Mouse (Mus musculus): ENCODE data around the gene Epha6. TPM values are rescaled to one million over a fixed set of nuclear protein-coding genes. Genes with fewer than 3 reads are reported as not detected.

Epha6 gene
- polyA plus RNA-seq (2015; fragmentation: Nextera tagmentation; extraction: Ambion mirVana), result 4.4 and 4.6 TPM in 2 replicates

GRCm38 (mm10) chr16:60605061-60605831, at the start of gene Epha6:
Epha6 (minus strand) TSS chr16:60605531.
- Histone ChIP-seq H3K4me3 (peak within 1 kb of the TSS; percentile 56), H3K36me3 (no peaks in the 10 kb centered on the region), H3K27me3 (peaks cover 10% of the 10 kb centered on the region), H3K9ac (peak within 1 kb of the TSS; percentile 75), H3K4me1 (replicated peaks) (peaks cover 11% of the 10 kb centered on the region; the same call in 1 of the 2 replicates), H3K27ac (replicated peaks) (peak within 1 kb of the TSS; percentile 64), H3K9me3 (no peaks in the 10 kb centered on the region), H3K4me2 (peak within 1 kb of the TSS; percentile 96)
- 1% methylated on average over 45 of the region's 45 CpGs for WGBS
- peak; percentile 79 for ATAC-seq (ENCODE audit: low read depth)

GRCm38 (mm10) chr16:60651716-60652115, 46.4 kb upstream of the Epha6 start:
- ATAC-seq (ENCODE audit: low read depth), result no peak
- no peak overlapping the region for H3K27ac ChIP-seq (replicated peaks)
- no peak overlapping the region for H3K4me3 ChIP-seq
- no peak overlapping the region for H3K4me2 ChIP-seq
- H3K9ac ChIP-seq, result no peak overlapping the region
- no peaks in the 10 kb centered on the region for H3K4me1 ChIP-seq (replicated peaks)
- H3K9me3 ChIP-seq, result no peaks in the 10 kb centered on the region
- H3K36me3 ChIP-seq, result no peaks in the 10 kb centered on the region
- H3K27me3 ChIP-seq, result no peaks in the 10 kb centered on the region

- no peaks in the 10 kb centered on the region for H3K4me1 ChIP-seq (replicated peaks)
- H3K27me3 ChIP-seq, result no peaks in the 10 kb centered on the region
- H3K36me3 ChIP-seq, result no peaks in the 10 kb centered on the region
- no peak overlapping the region for H3K27ac ChIP-seq (replicated peaks)
- no peak overlapping the region for H3K9ac ChIP-seq
- H3K4me3 ChIP-seq, result no peak overlapping the region
- H3K9me3 ChIP-seq, result no peaks in the 10 kb centered on the region
- no peak overlapping the region for H3K4me2 ChIP-seq
- ATAC-seq (ENCODE audit: low read depth), result no peak
These were observed 22.8 kb upstream of the Epha6 start for GRCm38 (mm10) chr16:60628091-60628490.

- peak overlapping the region; percentile 75 for H3K9ac ChIP-seq
- peak; percentile 90 for ATAC-seq (ENCODE audit: low read depth)
- under 1% methylated on average over 38 of the region's 38 CpGs for WGBS
- H3K9me3 ChIP-seq, result no peaks in the 10 kb centered on the region
- H3K27ac ChIP-seq (replicated peaks), result peak overlapping the region; percentile 64
- H3K4me1 ChIP-seq (replicated peaks), result peaks cover 11% of the 10 kb centered on the region; the same call in 1 of the 2 replicates
- H3K36me3 ChIP-seq, result no peaks in the 10 kb centered on the region
- H3K4me3 ChIP-seq, result peak overlapping the region; percentile 56
- H3K27me3 ChIP-seq, result peaks cover 10% of the 10 kb centered on the region
- peak overlapping the region; percentile 96 for H3K4me2 ChIP-seq
These were observed 677 bp upstream of the Epha6 start for GRCm38 (mm10) chr16:60605832-60606583.

- Histone ChIP-seq H3K36me3 (no peaks in the 10 kb centered on the region), H3K4me1 (replicated peaks) (peaks cover 11% of the 10 kb centered on the region; the same call in 1 of the 2 replicates), H3K4me2 (peak overlapping the region; percentile 96), H3K9me3 (no peaks in the 10 kb centered on the region), H3K4me3 (peak overlapping the region; percentile 56), H3K9ac (peak overlapping the region; percentile 75), H3K27ac (replicated peaks) (0 out of 2 replicates have a peak overlapping the region, but pooled peaks have one; percentile 33), H3K27me3 (peaks cover 10% of the 10 kb centered on the region)
- no peak for ATAC-seq (ENCODE audit: low read depth)
- WGBS, result 2% methylated on average over 10 of the region's 10 CpGs
These were observed 718 bp downstream of the Epha6 start for GRCm38 (mm10) chr16:60604613-60605012.

GRCm38 (mm10) chr16:60585322-60585721, 20.0 kb downstream of the Epha6 start:
- no peak overlapping the region for H3K4me2 ChIP-seq
- ATAC-seq (ENCODE audit: low read depth), result no peak

GRCm38 (mm10) chr16:60584695-60585094, 20.6 kb downstream of the Epha6 start:
- H3K9ac ChIP-seq, result no peak overlapping the region
- no peaks in the 10 kb centered on the region for H3K9me3 ChIP-seq
- whole genome bisulfite sequencing, result 80% methylated on average over 7 of the region's 7 CpGs
- no peaks in the 10 kb centered on the region for H3K36me3 ChIP-seq
- no peak overlapping the region for H3K4me2 ChIP-seq
- no peak overlapping the region for H3K4me3 ChIP-seq
- no peaks in the 10 kb centered on the region for H3K27me3 ChIP-seq
- H3K4me1 ChIP-seq (replicated peaks), result no peaks in the 10 kb centered on the region
- no peak for ATAC-seq (ENCODE audit: low read depth)
- H3K27ac ChIP-seq (replicated peaks), result no peak overlapping the region

More at GRCm38 (mm10) chr16:60585322-60585721, 20.0 kb downstream of the Epha6 start:
- H3K9me3 ChIP-seq, result no peaks in the 10 kb centered on the region
- 85% methylated on average over 3 of the region's 3 CpGs for WGBS
- no peak overlapping the region for H3K9ac ChIP-seq
- no peaks in the 10 kb centered on the region for H3K27me3 ChIP-seq
- H3K27ac ChIP-seq (replicated peaks), result no peak overlapping the region
- H3K36me3 ChIP-seq, result no peaks in the 10 kb centered on the region
- no peaks in the 10 kb centered on the region for H3K4me1 ChIP-seq (replicated peaks)
- no peak overlapping the region for H3K4me3 ChIP-seq

- no peaks in the 10 kb centered on the region for H3K27me3 ChIP-seq
- H3K4me2 ChIP-seq, result no peak overlapping the region
- no peak overlapping the region for H3K27ac ChIP-seq (replicated peaks)
- no peak for ATAC-seq (ENCODE audit: low read depth)
- no peaks in the 10 kb centered on the region for H3K4me1 ChIP-seq (replicated peaks)
- H3K9me3 ChIP-seq, result no peaks in the 10 kb centered on the region
- H3K4me3 ChIP-seq, result no peak overlapping the region
- WGBS, result 24% methylated on average over 2 of the region's 2 CpGs
- H3K36me3 ChIP-seq, result no peaks in the 10 kb centered on the region
- H3K9ac ChIP-seq, result no peak overlapping the region
These were observed 34.8 kb downstream of the Epha6 start for GRCm38 (mm10) chr16:60570546-60570945.

GRCm38 (mm10) chr16:60544385-60544784, 60.9 kb downstream of the Epha6 start:
- no peaks in the 10 kb centered on the region for H3K27me3 ChIP-seq
- WGBS, result 61% methylated on average over 4 of the region's 4 CpGs
- no peak overlapping the region for H3K27ac ChIP-seq (replicated peaks)
- no peak for ATAC-seq (ENCODE audit: low read depth)
- no peak overlapping the region for H3K4me3 ChIP-seq
- H3K4me2 ChIP-seq, result no peak overlapping the region
- no peaks in the 10 kb centered on the region for H3K9me3 ChIP-seq
- no peaks in the 10 kb centered on the region for H3K36me3 ChIP-seq
- no peaks in the 10 kb centered on the region for H3K4me1 ChIP-seq (replicated peaks)
- H3K9ac ChIP-seq, result no peak overlapping the region

GRCm38 (mm10) chr16:60538233-60538632, 67.1 kb downstream of the Epha6 start:
- Histone ChIP-seq H3K36me3 (no peaks in the 10 kb centered on the region), H3K4me2 (no peak overlapping the region), H3K27me3 (no peaks in the 10 kb centered on the region), H3K9me3 (no peaks in the 10 kb centered on the region), H3K9ac (no peak overlapping the region), H3K4me3 (no peak overlapping the region), H3K4me1 (replicated peaks) (no peaks in the 10 kb centered on the region), H3K27ac (replicated peaks) (no peak overlapping the region)
- ATAC-seq (ENCODE audit: low read depth), result peak; percentile 87; the same call in 1 of the 2 replicates

- Histone ChIP-seq H3K27me3 (no peaks in the 10 kb centered on the region), H3K4me2 (no peak overlapping the region), H3K4me1 (replicated peaks) (peaks cover 5% of the 10 kb centered on the region; the same call in 1 of the 2 replicates), H3K4me3 (no peak overlapping the region), H3K9me3 (no peaks in the 10 kb centered on the region), H3K27ac (replicated peaks) (no peak overlapping the region), H3K36me3 (no peaks in the 10 kb centered on the region), H3K9ac (no peak overlapping the region)
- no peak for ATAC-seq (ENCODE audit: low read depth)
- WGBS, result 9% methylated on average over 3 of the region's 3 CpGs
These were observed 95.6 kb downstream of the Epha6 start for GRCm38 (mm10) chr16:60509707-60510106.

GRCm38 (mm10) chr16:60499567-60499966, 105.8 kb downstream of the Epha6 start:
- H3K36me3 ChIP-seq, result no peaks in the 10 kb centered on the region
- H3K27me3 ChIP-seq, result no peaks in the 10 kb centered on the region
- H3K9me3 ChIP-seq, result no peaks in the 10 kb centered on the region
- 93% methylated on average over 1 of the region's 1 CpGs for WGBS
- H3K27ac ChIP-seq (replicated peaks), result no peak overlapping the region
- no peak overlapping the region for H3K4me3 ChIP-seq
- no peak overlapping the region for H3K4me2 ChIP-seq
- H3K9ac ChIP-seq, result no peak overlapping the region
- ATAC-seq (ENCODE audit: low read depth), result no peak
- no peaks in the 10 kb centered on the region for H3K4me1 ChIP-seq (replicated peaks)
